Mouse (Mus musculus) kidney, postnatal 10 days (tissue): ENCODE measurements around the gene Vmn2r107.

Source experiments
- DNase-seq: peaks from one replicate; pipeline ENCODE4 v3.0.0; 2021; ENCODE audit warnings: mixed read lengths

Vmn2r107 gene

DNA sequence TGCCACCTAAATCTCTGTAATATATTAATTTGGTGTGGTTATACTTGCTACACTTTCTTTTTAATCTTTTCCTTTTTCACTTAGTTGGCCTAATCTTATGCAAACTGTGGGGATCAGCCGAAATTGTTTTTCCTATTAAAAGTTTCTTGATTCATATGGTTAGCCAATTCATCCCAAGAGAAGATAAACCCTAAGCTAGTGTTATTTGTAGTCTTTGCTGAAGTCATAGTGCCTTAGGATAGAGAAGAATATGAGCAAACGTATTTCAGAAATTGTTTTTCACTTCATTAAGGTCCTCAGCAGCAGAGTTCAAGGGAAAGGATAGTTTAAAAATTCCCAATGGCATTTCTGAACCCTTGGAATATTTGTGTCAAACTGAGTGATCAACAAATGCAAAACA lies at the start of gene Vmn2r107:
Gene Vmn2r107 (plus strand): TSS at position 301 of the 400 bp plus-strand sequence.
- DNase-seq, result no peak

DNA sequence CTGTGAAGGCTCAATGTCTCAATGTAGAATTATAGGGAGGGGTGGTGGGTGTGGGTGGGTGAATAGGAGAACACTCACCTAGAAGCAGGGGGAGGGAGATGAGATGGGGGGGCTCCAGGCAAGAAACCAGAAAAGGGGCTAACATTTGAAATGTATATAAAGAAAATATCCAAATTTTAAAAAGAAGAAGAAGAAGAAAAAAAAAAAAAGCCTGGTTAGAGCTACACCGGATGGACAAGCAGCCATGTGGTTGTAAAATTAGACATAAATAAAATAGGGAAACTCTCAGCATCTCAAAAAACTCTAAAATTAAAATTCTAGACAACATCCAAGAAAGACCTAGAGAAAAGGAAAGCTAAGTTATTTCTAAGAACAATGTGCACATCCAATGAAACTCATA lies 39.3 kb upstream of the Vmn2r107 start:
- DNase-seq, result no peak

DNA sequence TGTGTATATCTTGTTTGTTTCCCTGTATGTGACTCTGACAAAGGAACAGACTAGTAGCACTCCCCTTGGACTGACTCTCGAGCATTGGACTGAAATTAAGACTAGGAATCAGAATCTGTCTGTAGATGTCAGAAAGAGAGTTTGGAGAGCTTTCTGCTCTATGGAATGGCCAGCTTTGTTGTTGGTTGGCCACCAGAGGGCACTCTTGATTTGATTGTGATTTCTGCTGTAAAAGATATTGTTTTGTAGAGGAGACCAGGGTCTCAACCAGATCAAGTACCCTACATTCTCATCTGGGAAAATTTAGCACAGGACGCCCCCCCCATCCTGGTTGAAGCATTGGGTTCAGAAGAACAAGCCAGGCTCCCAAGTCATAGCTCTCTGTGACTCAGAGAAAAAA lies 54.1 kb downstream of the Vmn2r107 start:
- no peak for DNase-seq

DNA sequence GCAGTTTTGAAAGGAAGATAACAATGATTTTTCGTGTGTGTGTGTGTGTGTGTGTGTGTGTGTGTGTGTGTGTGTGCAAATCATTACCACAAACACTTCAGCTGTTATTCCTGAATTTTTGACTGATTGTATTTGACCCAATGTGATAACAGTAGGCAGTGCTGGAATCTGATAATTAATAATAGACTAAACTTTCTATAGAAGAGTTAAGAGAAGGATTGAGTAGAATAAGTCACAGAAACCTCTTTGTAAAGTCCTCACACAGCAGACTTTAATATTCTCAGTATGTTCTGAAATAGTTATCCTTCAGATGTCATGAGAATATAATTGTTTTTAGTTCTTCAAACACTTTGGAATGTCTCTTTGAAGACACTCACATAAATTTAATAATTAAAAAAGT lies 68.8 kb downstream of the Vmn2r107 start, which contains the start of gene Vmn1r224:
Gene Vmn1r224 (plus strand): TSS at position 301 of the 400 bp plus-strand sequence.
- DNase-seq, result no peak
